Mouse (Mus musculus) kidney, adult 8-10 months (tissue): ENCODE data around the gene Kank1.

ENCODE experiments used
- DNase-seq, 2 experiments: peaks; one replicate each; pipeline ENCODE4 v3.0.0; 2022

Gene Kank1

GRCm38 (mm10) chr19:25236596-25237491 is at the start of gene Kank1:
Gene Kank1, plus strand, starts transcription at chr19:25236975.
- peak; percentile 80 to 85 for DNase-seq

- DNase-seq: peak; percentile 31 to 42
These were observed 49.1 kb upstream of the Kank1 start for GRCm38 (mm10) chr19:25187681-25188080.

GRCm38 (mm10) chr19:25193751-25194150 is 43.0 kb upstream of the Kank1 start:
- no peak for DNase-seq

DNA sequence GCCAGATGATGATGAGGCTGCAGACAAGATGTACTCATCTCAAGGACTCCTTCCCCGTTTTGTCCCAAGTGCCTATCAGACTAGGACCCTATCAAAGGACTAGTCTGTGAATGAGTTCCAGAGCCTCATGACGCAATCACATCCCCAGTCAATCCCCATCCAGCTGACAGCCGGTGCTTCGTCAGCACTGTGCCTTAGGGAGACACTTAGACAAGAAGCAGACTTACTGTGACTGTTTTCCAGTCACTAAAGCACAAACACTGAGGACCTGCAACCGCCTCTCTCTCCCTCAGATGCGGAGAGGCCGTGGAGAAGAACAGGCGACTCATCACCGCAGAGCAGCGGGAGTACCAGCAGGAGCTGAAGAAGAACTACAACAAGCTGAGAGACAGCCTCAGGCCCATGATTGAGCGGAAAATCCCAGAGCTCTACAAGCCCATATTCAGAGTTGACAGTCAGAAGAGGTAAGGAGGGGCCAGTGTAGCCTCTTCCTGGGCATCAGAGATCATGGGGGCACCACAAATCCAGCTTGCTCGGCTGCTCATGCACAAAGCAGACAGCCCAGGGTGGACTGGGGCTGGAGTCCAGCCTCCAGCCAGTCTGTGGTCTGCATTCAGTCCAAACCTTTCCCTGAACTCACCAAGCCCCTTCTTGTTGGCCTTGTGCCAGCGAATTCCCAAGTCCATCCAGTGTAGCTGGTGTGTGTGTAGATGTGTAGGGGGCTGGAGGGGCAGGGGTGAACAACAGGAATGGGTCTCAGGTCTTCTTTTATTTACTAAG is 36.5 kb upstream of the Kank1 start:
- DNase-seq: peak; percentile 71 to 78

DNA sequence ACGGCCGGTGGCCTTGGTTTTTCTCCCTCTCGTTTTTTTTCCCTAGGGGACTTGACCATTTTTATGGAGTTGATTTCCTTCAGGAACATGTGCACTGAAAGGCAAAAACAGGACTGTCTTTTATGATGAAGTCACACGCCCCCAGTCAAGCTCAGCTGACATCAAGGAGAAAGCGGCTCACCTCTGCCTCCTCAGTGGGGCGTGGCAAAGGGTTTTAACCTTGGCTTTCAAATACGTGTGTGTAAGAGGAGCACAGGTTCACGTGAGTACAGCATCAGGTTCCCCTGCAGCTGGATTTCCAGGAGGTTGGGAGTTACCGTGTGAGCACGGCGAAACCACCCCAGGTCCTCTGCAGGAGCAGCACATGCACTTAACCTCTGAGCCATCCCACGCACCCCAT is 33.7 kb upstream of the Kank1 start:
- peak in 1 of 2 experiments; percentile 53 for DNase-seq

GRCm38 (mm10) chr19:25206969-25207368 is 29.8 kb upstream of the Kank1 start:
- DNase-seq: peak; percentile 38 to 48

GRCm38 (mm10) chr19:25207731-25208361 is 28.9 kb upstream of the Kank1 start:
- DNase-seq: peak; percentile 45 to 58

GRCm38 (mm10) chr19:25208596-25209110 is 28.1 kb upstream of the Kank1 start:
- DNase-seq: no peak

DNA sequence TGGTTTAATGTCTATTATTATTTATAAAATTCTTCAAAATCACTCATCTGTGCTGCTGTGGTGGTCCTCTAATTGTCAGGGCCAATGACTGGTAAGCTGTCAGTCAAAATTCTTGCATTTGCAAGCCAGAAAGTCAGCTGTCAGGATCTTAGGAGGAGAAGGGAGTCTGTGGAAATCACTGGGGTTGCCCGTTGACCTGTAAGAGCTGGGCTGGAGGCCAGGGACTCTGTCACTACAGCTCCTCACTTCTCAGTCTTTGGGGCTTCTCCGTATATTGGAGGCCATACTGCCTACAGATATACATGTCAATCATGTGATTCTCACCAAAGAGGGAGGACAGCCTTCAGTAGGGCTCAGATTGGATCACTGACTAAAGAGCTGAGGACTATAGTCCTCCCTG is 16.2 kb upstream of the Kank1 start:
- DNase-seq: peak; percentile 77 to 82

- DNase-seq: peak; percentile 82 to 92
These were observed 14.7 kb upstream of the Kank1 start for GRCm38 (mm10) chr19:25221964-25222640.

- DNase-seq: no peak
These were observed 6.5 kb upstream of the Kank1 start for GRCm38 (mm10) chr19:25230058-25230974.

- DNase-seq: no peak
These were observed 5.8 kb upstream of the Kank1 start for GRCm38 (mm10) chr19:25230975-25231334.

GRCm38 (mm10) chr19:25232032-25232431 is 4.7 kb upstream of the Kank1 start:
- no peak for DNase-seq

- peak; percentile 72 to 73 for DNase-seq
These were observed 791 bp downstream of the Kank1 start for GRCm38 (mm10) chr19:25237492-25238040.

DNA sequence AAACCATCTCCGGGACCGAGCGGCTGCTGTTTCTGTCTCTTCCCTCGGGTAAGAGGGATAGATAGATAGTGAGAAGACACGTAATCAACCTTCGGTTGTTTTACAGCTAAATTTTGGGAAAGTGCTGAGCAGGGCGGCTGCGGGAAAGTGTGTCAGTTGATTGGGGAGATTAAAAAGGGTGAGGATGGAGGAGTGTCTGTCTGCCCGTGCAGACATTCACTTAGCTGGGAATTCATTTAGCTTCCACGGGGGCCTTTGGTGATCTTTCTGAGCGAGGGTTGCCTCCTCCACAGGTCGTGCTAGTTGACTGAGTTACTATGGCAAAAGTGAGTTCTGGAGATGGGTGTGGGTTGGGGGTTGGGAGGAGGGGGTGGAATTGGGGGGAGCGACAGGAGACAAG is 1.3 kb downstream of the Kank1 start:
- DNase-seq: no peak

- DNase-seq: peak in 1 of 2 experiments; percentile 41
These were observed 6.8 kb downstream of the Kank1 start for GRCm38 (mm10) chr19:25243566-25243965.

- no peak for DNase-seq
These were observed 9.3 kb downstream of the Kank1 start for GRCm38 (mm10) chr19:25246062-25246461.

DNA sequence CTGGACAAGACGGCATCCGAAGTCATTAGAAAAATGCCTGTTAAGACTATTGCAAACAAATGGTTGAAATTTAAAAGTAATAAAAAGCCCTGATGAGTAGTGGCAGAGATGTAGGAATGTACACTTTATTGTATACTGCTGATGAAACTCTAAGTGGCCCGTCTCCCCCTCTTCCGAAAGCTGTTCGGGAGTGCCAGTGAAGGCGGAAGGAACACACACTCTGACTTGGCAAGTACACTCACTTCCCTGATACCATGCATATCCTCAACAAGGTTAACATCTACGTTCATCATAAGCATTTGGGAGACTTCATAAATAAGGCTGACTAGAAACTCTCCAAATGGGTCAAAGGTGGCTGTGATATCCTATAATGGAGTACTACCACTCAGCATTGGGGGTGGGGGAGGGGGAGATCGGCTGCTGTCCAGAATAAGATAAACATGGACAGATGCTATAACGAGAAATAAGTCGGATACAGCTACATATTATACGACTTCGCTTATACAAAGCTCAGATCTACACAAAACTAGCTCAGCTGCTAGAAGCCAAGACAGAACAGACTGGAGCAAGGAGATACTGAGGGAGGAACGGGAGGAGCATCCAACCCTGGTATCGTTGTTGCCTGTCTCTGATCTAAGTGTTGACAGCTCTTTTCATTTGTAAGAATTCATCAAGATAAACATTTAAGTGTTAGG is 11.2 kb downstream of the Kank1 start:
- DNase-seq: no peak

GRCm38 (mm10) chr19:25249230-25249629 is 12.5 kb downstream of the Kank1 start:
- peak in 1 of 2 experiments; percentile 49 for DNase-seq

DNA sequence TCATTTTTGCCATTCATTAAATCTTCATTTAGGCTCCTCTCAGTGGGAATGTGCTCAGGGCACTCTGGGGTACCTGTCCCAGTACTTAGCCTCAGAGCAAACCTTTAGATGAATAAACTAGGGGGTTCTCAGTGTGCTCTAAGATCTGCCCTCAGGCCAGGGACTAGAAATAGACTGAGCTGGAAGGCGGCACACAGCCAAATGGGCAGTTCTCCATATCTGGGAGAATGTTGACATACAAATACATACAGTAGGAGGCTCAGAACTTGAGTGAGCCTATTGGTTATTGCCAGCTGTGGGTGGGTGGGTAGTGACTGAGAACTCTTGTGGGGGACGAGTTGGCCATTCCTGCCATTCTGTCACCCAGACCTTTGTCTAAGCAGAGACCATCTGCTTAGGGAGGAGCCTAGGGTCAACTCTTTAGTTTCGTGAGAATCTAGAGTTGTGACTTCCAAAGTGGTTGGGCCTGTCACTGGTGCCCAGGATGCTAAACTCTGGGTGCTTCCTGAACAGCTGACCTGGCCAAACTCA is 14.9 kb downstream of the Kank1 start:
- DNase-seq: no peak
